Mouse (Mus musculus): Measurements from ENCODE around the gene Macrod1.
"Not testable (repeated sequence)": the region's sequence is repeated elsewhere in the genome, so short reads cannot be mapped to it uniquely, and the experiment has no call there.

Macrod1 gene

DNA sequence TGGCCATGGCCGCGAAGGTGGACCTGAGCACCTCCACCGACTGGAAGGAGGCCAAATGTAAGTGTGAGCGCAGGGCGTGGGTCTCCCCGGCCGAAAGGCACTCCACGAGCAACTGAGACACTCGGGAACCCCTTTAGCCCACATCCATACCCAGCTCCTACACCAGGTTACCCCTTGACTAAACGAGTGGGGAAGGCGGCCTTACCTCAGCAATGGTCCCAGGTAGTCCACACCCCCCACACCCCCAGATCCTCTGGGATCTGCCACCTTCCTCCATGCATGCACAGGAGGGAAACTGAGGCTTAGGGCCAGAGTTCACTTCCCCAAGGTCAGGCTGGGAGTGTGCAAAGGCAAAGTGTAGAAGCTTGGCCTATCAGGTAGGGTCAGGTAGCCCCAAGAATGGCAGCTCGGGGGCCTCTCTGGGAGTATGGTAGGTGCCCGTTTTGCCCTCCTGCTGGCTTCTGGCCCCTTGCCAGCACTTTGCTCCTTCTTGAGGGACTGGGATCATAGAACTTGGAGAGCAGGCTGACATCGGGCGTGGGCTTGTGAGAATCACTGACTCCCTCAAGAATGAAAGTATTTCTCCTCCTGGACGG is 614 bp downstream of the Macrod1 start:
- DNase-seq (ENCODE audit: low spot score): peak; percentile 56

DNA sequence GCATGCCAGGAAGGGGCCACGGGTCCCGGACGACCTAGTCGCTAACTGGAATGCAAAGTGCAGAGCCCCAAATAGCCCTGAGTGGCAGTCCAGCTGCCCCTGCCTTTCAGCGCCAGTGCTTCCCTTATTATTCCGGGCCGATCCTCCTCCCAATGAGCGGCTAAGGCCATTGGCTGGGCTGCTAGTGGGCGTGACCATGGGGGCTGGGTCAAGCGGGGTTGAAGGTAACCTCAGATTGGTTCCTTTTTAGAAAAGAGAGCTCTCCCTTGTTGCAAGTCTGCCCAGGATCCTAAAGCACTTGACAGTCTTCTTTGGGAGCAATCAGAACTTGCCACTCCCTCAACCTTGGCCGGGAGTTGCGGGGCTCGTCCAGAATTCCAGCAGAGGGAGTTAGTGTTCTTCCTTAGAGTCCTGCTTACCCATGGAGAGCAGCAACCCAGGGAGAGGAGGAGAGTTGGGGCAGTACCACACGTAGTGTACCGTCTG is 1.2 kb downstream of the Macrod1 start:
- peak; percentile 75 for DNase-seq (ENCODE audit: low spot score)

DNA sequence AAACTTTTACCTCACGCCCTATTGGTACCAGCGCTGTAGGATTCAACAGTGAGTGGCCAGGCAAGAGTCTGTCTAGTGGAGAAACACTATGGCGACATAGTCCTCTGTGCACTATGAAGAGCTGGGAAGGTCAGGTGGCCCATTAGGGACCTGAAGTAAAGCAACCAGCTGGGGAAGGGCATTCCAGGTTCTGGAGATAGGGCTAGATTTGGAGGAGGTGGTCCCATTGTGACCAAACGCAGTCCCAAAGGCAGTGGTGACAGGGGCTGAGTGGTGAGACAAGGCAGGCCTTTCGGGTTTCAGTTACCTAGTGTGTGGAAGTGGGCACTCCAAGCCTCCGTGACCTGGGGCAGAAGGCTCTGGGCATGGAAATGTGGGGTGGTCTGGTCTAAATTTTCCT is 1.9 kb downstream of the Macrod1 start:
- no peak for DNase-seq (ENCODE audit: low spot score)

DNA sequence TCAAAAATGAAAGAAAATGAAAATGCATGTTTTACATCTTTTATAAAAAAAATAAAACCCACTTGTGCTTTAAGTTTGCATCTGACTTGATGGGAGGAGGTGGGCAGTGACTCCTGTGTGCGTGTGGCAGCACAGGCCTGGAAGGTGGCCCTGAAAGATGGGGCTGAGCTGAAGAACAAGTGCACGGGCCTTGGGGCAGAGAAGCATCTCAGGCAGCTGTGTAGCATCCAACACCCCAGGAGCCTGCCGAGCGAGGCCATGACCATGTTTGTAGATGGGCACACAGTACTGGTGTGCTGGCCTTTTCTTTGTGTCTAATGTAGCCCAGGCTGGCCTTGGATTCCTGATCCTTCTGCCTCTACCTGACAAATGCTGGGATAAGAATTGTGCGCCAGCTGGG is 5.5 kb downstream of the Macrod1 start:
- no peak for DNase-seq (ENCODE audit: low spot score)

DNA sequence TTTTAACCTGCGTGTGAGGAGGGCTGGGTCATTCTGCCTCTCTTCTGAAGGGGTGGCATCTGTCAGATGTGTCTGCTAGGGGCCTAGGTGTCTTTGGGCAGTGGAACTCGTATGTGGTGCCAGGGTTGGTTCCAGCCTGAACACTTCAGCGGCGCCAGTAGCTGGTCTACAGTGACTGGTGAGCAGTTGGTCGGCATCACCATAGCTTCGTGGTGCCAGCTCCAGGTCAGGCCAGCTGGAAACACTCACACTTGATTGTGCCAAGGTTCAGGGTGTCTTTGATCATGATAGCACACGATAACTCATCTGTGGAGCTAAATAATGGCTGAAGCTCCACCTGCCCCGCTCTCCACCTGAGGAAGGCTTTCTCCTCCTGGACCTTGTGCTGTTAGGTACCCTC is 6.3 kb downstream of the Macrod1 start:
- DNase-seq (ENCODE audit: low spot score): no peak

DNA sequence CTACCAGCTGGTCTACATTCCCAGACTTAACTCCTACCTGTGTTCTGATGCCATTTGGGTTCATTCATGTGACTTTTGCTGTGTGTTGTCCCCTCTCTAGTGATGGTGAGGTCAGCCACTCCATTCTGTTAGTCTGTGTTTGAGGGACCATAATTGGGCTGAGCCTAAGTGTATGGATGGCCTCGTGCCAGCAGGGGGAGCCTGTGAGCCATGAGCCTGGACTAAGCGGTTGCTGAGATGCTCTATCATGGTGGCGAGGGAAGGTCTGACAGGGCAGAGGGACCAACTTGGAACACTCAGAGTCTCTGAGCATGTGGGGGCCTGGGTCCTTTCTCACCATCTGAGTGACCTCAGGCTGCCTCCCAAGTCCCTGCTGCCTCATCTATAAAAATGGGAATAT is 8.0 kb downstream of the Macrod1 start:
- peak; percentile 87 for DNase-seq (ENCODE audit: low spot score)

DNA sequence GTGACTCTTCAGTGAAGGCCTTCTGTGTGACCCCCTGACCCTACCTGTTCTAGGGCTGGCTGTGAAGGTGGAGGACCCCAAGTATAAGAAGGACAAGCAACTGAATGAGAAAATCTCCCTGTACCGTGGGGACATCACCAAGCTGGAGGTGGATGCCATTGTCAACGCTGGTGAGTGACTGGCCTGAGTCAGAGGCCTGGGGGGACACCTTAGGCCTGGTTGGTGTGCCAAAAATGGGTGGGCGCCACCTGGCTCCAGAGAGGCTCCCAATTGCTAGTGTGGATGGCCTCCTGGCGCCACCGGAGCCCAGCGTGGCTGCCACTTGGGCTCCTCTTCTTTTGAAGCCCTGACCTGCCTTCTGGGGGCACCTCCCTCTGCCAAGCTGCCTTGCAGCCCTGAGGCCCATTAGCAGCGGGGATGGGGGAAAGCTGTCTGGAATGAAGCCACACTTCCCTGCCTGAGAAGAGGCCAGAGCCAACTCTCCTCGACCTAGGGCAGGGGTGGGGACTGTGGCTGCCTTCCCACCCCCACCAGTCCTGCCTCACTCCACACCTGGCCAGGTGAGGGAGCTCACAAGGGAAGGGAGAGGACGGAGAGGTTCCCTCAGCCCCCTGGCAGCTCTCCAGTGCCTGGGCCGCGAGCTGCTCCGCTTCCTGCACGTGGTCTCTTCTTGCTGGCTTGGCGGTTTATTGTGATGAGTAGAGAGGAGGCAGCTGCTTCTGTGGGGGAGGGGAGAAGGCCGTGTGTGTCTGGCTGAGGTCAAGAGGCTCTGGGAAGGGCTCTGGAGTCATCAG is 9.6 kb downstream of the Macrod1 start:
- DNase-seq (ENCODE audit: low spot score): no peak

DNA sequence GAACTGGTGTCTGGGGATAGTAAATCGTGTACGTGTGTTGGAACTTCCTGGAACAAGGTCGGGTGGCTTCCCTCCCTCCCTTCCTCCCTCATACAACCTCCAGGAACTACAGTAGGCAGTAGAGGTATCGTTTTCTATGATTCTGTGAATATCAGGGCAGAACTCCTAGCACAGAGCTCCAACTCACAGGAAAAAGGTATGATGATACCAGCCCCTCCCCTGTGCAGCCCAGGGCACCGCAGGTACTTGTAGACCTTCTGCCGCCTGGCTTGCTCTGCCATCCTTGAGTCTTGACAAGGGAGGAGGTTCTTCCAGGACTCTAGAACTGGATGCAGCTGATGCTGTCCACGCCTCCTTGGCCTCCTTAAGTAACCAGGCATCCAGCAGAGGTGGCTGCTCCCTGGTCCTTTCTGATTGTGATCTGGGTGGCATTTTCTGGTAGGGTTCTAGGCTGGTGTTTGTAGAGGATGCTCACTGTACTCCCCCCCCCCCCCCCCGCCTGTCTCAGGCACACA is 10.3 kb downstream of the Macrod1 start:
- no peak for DNase-seq (ENCODE audit: low spot score)

DNA sequence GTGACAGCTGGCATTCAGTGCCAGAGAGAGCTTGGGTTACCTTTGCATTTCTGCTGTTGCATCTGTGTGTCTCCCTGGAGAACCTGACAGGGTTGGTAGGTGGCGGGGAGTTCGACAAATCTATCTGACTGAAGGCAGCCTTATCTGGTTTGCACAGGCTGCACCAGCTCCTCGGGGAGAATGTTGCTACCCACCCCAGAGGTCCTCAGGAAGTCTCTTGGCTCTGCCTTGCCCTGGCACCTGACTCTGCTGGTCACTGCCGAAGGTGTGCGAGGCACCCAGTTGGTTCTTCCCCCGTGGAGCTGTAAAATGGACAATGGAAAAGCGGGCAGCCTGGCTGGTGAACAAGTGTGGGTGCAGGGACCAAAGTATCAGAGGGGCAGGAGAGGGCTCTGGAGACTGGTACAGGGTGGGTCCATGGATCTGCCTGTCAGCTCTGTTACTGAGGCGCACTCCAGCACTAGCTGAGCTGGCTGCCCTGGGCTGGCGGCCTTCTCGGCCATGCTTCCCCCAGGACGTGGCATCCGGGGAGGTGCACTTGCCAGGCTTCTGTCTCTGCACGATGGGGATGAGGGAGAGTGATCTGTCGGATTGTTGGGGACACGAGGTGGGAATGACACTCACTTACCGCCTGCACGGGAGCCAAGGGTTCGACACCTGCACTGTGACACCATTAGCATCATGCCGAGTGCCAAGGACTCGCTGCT is 10.9 kb downstream of the Macrod1 start:
- no peak for DNase-seq (ENCODE audit: low spot score)

DNA sequence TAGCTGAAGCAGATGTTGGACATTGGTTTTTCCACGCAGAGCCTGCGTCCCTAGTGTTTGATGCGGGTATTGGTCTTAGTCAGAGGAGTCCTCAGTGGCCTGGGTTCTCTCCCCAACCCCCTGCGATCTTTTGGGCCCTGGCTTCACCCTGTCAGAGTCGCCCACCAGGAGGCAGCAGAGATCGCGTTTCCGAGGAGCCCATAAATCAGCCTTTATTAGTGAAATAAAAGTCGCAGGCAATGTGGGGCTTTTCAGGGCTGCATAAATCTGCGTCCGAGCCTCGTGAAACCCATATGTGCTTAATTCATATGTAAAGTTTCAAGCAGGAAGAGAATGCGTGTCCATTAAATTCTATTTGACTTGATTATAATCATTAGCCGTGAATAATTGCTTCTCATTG is 11.5 kb downstream of the Macrod1 start:
- DNase-seq (ENCODE audit: low spot score): peak; percentile 85

DNA sequence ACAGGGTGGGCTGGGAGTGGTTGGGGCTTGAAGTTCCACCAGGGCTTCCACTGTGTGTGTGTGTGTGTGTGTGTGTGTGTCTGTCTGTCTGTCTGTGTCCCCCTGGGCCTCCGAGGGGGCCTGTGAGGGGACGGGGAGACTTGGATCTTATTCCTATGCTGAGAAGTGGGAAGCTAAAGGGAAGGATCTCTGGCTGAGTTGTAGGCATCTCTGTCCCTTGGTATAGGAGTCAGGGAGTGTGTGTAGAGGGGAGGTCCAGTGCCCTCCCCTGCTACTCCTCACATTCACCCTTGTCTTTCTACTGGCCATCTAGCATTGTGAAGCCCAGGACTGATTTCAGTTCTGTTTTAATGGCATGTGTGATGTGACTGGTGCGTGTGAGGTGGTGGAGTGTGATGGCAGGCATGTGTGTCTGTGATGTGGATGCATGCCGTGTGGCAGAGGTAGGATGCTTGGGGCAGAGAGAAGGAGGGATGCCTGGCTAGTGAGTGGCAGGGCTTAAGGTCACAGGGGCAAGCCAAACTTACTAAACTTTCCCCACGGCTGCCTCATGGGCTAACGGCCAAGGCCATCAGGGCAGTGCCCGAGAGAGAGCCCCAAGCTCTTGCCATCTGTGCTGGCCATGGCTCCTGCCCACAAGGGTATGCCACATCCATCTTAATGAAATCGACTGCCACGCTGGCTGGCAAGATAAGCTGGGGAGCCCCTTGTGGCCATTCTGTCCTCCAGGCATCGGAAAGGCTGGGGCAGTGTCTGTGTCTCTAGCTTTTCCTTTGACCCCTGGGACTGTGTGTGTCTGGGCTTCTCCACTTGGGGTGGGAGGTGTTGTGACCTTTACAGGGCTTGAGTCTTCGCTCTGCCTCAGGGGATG is 12.3 kb downstream of the Macrod1 start:
- no peak for DNase-seq (ENCODE audit: low spot score)

DNA sequence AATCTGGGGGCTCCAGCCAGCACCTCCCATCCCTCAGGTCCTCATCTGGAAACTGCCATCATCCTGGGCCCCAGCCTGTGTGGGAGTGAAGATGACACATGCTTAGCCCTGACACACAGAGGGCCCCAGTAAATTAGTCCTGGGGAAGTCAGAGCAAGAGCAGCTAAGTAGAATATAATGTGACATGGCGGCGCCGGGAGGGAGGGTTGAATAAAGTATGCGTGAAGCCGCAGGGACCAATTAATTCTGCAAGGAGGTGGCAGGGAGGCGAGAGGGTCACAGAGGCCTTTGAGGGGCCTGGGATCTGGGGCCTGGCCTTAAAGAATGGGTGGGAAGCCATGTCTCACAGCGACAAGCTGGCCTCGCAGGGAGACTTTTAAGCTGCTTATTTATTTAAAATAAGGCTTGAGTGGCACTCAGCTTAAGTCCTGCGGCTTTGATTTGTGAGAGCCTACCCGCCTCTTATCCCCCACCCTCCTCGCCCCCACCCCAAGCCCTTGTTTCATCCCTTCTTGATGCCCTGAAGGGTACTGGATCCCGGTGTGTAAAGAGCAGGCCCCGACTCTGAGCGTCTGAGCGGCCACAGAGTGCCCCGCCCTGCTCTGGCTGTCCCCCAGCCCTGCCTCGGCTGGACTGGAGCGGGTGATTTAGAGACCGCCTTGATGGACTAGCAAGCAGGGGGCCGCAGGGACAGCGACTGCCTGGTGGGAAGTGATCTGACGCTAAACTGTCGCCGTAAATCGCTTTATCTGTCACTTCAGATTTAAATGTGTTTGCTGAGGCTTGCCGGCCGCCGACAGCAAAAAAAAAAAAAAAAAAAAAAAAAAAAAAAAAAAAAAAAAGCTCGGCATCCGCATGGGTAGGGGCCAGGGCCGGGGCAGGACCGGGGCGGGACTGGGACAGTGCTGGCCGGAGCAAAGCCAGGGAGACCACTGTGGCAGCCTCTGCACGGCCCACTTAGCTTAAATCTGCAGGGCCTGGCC is 13.5 kb downstream of the Macrod1 start:
- DNase-seq (ENCODE audit: low spot score): peak; percentile 33

DNA sequence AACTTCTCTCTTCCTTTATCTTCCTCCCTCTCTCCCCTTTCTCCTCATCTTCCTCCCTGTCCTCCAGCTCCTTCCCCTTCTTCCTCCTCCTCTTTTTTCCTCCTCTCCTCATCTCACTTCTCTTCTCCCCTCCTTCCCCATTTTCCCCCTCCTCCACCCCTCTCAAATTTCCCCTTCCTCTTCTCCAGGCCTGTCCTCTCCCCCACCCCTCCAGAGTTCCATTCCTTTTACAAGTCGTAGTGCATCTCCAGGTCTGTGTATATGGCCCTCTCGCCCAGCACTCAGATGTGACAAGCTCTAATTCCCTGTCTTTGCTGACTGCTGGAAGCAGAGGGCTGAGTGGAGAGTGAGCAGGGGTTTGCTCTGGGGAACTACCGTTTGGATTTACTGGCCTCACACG is 14.2 kb downstream of the Macrod1 start:
- DNase-seq (ENCODE audit: low spot score): no peak

DNA sequence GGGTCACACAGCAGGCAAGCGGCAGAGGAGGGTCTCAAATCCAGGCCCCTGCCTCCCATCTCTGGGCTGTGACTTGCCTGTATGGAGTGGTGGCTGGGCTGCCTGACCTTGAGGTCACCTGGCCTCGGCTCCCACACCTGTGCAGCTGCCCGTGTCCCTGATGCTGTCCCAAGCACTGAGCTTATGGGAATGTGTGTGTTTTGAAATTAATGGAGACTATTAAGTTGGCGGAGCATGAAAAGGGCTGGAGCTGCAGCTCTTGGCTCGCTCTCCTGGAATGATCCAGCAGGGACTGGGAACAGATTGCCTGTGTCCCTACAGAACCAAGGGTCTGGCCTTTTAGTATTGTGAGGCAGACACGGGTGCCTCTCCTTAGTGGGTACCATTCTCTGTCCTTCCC is 15.6 kb downstream of the Macrod1 start:
- no peak for DNase-seq (ENCODE audit: low spot score)

DNA sequence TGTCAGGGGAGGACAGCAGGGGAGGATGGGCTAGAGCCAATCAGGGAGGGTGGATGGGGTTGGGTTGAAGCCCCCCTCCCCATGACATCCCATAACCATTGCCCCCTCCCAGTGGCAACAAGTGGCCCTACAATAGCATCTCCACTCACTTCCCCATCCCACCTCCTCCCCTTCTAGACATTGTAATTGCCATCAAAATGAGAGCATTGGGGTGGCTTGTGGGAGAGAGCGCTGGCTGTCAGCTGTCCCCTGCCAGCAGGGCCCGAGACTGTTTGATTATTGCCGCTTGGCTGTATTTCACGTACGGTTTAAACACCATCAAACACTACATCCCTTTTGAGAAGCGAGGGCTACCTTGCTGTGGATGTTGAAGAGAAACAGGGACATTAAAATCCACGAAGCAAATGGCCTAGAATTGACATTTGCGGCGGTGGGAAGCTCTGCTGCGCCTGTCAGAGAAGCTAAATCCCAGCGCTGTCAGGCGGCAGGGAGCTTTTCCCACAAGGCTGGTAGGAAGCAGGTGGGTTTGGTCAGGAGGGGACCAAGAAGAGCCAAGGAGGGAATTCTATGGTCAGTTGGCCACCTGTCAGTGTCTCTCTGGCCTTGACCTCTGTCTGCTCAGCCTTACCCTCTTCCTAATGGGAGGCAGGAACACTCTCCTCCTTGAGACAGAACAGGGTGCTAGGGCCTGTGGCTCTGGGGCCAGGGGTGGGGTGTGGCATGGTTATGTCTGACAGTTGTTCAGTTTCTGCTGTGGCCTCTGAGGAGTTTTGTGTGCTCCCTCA is 17.6 kb downstream of the Macrod1 start:
- DNase-seq (ENCODE audit: low spot score): no peak

DNA sequence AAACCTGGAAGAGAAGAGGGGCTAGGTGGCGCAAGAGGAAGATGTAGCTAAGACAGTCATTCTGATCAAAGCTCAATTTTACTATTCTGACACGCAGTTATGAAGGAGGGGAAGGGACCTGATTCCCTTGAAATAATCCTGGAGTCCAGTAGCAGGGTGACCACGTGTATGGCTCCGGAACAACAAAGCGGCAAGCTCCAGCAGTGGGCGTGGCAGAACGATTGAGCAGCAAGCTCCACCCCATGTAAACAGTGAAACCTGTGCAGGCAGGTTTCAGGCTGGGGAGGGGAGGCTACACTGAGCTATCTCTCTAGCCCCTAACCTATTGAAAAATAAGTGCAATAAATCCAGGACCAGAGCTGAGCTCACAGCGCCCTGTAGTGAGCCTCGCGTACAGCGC is 18.7 kb downstream of the Macrod1 start:
- DNase-seq (ENCODE audit: low spot score): not testable (repeated sequence)

DNA sequence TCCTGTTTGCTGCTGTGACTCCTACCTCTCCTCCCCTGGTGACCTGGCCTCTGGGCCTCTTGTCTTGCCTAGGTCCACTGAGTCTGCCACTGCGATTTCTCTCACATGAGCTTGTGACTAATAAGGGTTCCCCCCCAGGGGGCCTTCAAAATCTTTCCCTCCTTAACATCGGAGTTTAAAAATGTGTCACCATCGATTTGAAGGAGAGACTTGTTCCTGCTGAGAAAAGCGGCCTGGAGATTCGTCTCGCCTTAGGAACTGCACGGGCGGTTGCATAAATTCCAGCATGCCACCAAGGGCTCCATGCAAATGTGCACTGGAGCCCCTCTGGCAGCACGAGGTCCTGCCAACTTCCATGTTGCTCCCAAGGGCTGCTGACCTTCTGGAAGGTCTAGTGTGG is 21.1 kb downstream of the Macrod1 start:
- DNase-seq (ENCODE audit: low spot score): no peak

DNA sequence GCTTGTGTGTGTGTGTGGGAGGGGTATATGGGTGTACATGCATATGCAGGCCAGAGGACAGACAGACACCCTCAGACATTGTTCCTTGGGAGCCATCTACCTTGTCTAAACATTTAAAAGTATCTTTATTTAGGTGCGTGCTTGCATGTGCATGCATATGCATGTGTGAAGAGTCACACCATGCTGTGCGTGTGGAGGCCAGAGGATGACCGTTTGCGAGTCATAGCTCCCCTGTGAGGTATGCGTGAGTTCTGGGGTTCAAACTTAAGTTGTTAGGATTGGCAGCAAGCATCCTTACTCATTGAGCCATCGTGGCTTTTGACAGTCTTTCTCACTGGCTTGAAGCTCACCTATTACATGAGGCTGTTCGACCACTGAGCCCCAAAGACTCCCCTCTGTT is 21.7 kb downstream of the Macrod1 start:
- no peak for DNase-seq (ENCODE audit: low spot score)

DNA sequence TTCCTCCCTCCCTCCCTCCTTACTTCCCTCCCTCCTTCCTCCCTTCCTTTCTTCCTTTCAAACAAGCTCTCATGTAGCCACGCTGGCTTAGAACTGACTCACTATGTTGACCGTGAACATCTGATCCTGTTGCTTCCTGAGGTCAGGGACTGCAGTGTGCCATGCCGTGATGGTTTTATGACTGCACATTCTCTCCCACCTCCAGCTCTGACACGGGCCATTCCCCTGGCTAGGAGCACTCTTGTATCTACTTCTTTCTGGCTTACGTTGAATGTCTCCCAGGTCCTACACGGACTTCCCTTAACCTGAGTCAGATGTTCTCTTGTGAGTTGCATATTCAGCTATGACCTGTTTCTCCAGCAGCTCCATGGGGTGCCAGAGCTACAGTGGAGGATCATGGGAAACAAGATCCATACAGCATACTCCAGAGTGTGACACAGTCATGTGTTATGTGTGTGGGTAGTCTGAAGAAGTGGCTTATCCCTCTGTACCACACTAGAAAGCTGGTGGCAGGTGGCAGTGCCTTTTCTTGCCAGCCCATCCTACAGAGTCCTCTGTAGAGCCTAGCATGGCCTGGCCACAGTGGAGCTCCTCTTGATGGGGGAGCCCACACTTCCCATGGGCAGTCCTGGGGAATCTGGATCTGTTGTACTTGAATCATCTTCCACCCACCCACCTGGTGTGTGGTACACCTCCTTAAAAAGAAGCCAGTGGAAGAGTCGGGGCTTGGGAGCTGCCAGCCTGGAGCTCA is 25.1 kb downstream of the Macrod1 start:
- DNase-seq (ENCODE audit: low spot score): no peak
